8 mouse cellular contexts compared by ENCODE assay signal in the genomic region with DNA sequence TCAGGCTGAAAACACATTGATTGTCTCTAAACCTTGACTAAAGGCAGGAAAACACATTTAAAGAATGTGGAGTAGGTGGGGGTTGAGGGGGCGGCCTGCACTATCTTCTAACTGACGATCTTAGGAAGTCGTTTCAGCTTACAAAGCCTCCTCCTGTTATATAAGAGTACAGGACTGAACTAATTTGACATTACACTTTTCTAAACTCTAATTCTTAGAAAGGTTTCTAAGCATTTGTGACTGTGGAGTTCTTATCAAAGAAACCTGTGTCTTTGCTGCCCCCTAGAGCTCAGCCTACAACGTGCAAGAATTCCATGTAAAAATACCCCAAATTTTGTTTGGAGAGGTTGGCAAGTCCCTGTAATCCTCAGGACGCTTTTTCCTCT. TPM values are rescaled to one million over a fixed set of nuclear protein-coding genes. Genes with fewer than 3 reads are reported as not detected.
DNase-seq lines count a peak whose midpoint lies in the region; ATAC-seq and TF ChIP-seq lines count a peak whose summit lies in the region.

No protein-coding gene starts in this region.

- no peak for ATAC-seq in liver, postnatal 0 days

- WGBS in forebrain, embryonic 10.5 days = 10% methylated on average over 5 of the region's 5 CpGs
- 6% methylated on average over 5 of the region's 5 CpGs for WGBS in liver, postnatal 0 days (ENCODE audit: insufficient replicate concordance)

- no peak for TF ChIP-seq EP300 in liver, postnatal 0 days (IDR thresholded peaks at IDR 0.05; ENCODE audit: low read depth)

- no peaks in the 10 kb centered on the region for H3K36me3 ChIP-seq in E14TG2a.4 (ENCODE audit: insufficient read depth, low read length)
- no peaks in the 10 kb centered on the region for H3K36me3 ChIP-seq in forebrain, embryonic 10.5 days (replicated peaks)
- H3K36me3 ChIP-seq in liver, postnatal 0 days (replicated peaks; ENCODE audit: insufficient read depth, low read length) = no peaks in the 10 kb centered on the region

- no peak overlapping the region for H3K27ac ChIP-seq in forebrain, embryonic 10.5 days
- H3K27ac ChIP-seq in liver, postnatal 0 days (ENCODE audit: low read depth) = no peak overlapping the region

- peaks cover 10% of the 10 kb centered on the region for H3K27me3 ChIP-seq in E14TG2a.4 (ENCODE audit: insufficient read depth, low read length)
- peaks cover 51% of the 10 kb centered on the region for H3K27me3 ChIP-seq in forebrain, embryonic 10.5 days (ENCODE audit: poor library complexity, severe bottlenecking)
- H3K27me3 ChIP-seq in liver, postnatal 0 days (ENCODE audit: insufficient read depth, low read length) = 0 out of 2 replicates have a peak, but pooled peaks cover 3% of the 10 kb centered on the region

- DNase-seq in brain, adult 2 months (ENCODE audit: low read depth, low spot score) = peak; percentile 80
- peak; percentile 27 for DNase-seq in forebrain, embryonic 10.5 days (ENCODE audit: extremely low spot score, low spot score)
- DNase-seq in heart, postnatal 4 days = peak; percentile 61
- DNase-seq in layer of hippocampus, adult 11-12 months (ENCODE audit: low spot score) = peak; percentile 59
- DNase-seq in liver, postnatal 0 days = peak; percentile 34
- DNase-seq in retina, adult 2 months (ENCODE audit: low read depth, low spot score) = peak; percentile 16
- DNase-seq in thymus, postnatal 10 days (ENCODE audit: low spot score in 2 of 2) = no peak

- peak; percentile 39 for TF ChIP-seq CTCF in E14TG2a.4 (conservative IDR thresholded peaks at IDR 0.05; ENCODE audit: low read length)
- TF ChIP-seq CTCF in liver, postnatal 0 days (IDR thresholded peaks at IDR 0.05; ENCODE audit: low read depth) = peak; percentile 52

- H3K4me2 ChIP-seq in liver, postnatal 0 days (ENCODE audit: low read depth, low read length) = 0 out of 2 replicates have a peak overlapping the region, but pooled peaks have one; percentile 34

- H3K9me3 ChIP-seq in E14TG2a.4 (ENCODE audit: low read length) = no peaks in the 10 kb centered on the region
- no peaks in the 10 kb centered on the region for H3K9me3 ChIP-seq in forebrain, embryonic 10.5 days
- no peaks in the 10 kb centered on the region for H3K9me3 ChIP-seq in liver, postnatal 0 days (ENCODE audit: low read length)

- no peak overlapping the region for H3K9ac ChIP-seq in liver, postnatal 0 days (replicated peaks)

- no peak overlapping the region for H3K4me3 ChIP-seq in E14TG2a.4 (replicated peaks; ENCODE audit: low read length)
- peak overlapping the region; percentile 36 for H3K4me3 ChIP-seq in forebrain, embryonic 10.5 days
- H3K4me3 ChIP-seq in liver, postnatal 0 days (ENCODE audit: low read depth, low read length) = no peak overlapping the region

- H3K4me1 ChIP-seq in E14TG2a.4 (replicated peaks; ENCODE audit: low read depth, low read length) = peaks cover 6% of the 10 kb centered on the region; the same call in 1 of the 2 replicates
- peaks cover 7% of the 10 kb centered on the region; the same call in 1 of the 2 replicates for H3K4me1 ChIP-seq in forebrain, embryonic 10.5 days
- no peaks in the 10 kb centered on the region for H3K4me1 ChIP-seq in liver, postnatal 0 days (ENCODE audit: insufficient read depth)

RNA-seq across cellular contexts. Expression of gene Nkx2-9, which starts 24.1 kb away (rescaled TPM):
- polyA plus RNA-seq in forebrain, embryonic 10.5 days (2016; fragmentation: Nextera tagmentation; extraction: Ambion mirVana) = 3.0 and 3.6 TPM in 2 replicates
- not detected for total RNA-seq in heart, postnatal 4 days (2021)
- polyA plus RNA-seq in liver, postnatal 0 days (2015; fragmentation: Nextera tagmentation; extraction: Ambion mirVana) = not detected in 2 replicates

RNA-seq across cellular contexts. Expression of gene Pax9, which starts 54.4 kb away (rescaled TPM):
- 1.3 and 1.4 TPM in 2 replicates for polyA plus RNA-seq in forebrain, embryonic 10.5 days (2016; fragmentation: Nextera tagmentation; extraction: Ambion mirVana)
- under 1 TPM; 0.12 to 0.20 TPM for total RNA-seq in heart, postnatal 4 days (2021)
- polyA plus RNA-seq in liver, postnatal 0 days (2015; fragmentation: Nextera tagmentation; extraction: Ambion mirVana) = 0.11 and 0.13 TPM in 2 replicates

Comparison
In these comparisons a context has a peak if more than half of its experiments do, and no peak if none do; other contexts are left out.
1. DNase-seq: peak in brain, adult 2 months (single experiment), forebrain, embryonic 10.5 days (single experiment), heart, postnatal 4 days (single experiment), layer of hippocampus, adult 11-12 months (single experiment), liver, postnatal 0 days (single experiment) and retina, adult 2 months (single experiment); none in thymus, postnatal 10 days (0 of 2).